Mouse (Mus musculus): Measurements from ENCODE around the gene Ndufb11. TPM values are rescaled to one million over a fixed set of nuclear protein-coding genes. Genes with fewer than 3 reads are reported as not detected.

Ndufb11 gene
- total RNA-seq, 1 experiment: 161 TPM

GRCm38 (mm10) chrX:20573927-20574326 is 43.5 kb downstream of the Ndufb11 start:
- H3K27ac ChIP-seq (ENCODE audit: insufficient read depth, low read depth, low read length, poor library complexity, severe bottlenecking): no peak overlapping the region
- DNase-seq (ENCODE audit: low read depth, low spot score): no peak
- no peak overlapping the region for H3K9ac ChIP-seq (ENCODE audit: insufficient read depth, low read depth, low read length, poor library complexity, severe bottlenecking)
- no peak overlapping the region for H3K4me3 ChIP-seq (ENCODE audit: insufficient read depth in 1 of 2, low read depth in 1 of 2, low read length in 2 of 2, poor library complexity in 1 of 2, severe bottlenecking in 1 of 2)
- H3K36me3 ChIP-seq (ENCODE audit: control insufficient read depth, insufficient read depth, low read length, poor library complexity, severe bottlenecking): no peaks in the 10 kb centered on the region
- no peaks in the 10 kb centered on the region for H3K9me3 ChIP-seq (ENCODE audit: control insufficient read depth, insufficient read depth, low read depth, low read length)
- in situ Hi-C loops (cut with MboI; ENCODE audit: low sequenced_read_pairs in 2 of 2, unreplicated experiment in 2 of 2): no loop called here
- no peaks in the 10 kb centered on the region for H3K4me1 ChIP-seq (ENCODE audit: control insufficient read depth in 2 of 2, insufficient read depth in 2 of 2, low read length in 2 of 2, poor library complexity in 1 of 2)
- TF ChIP-seq CHD2 (IDR thresholded peaks at IDR 0.05; ENCODE audit: low read depth, low read length): no peak
- TF ChIP-seq MAFK (IDR thresholded peaks at IDR 0.05; ENCODE audit: insufficient read depth, low read depth, low read length): no peak
- TF ChIP-seq ZNF384 (IDR thresholded peaks at IDR 0.05; ENCODE audit: low read depth, low read length): no peak
- no peak for TF ChIP-seq ZC3H11A (IDR thresholded peaks at IDR 0.05; ENCODE audit: borderline replicate concordance, low read depth, low read length)

GRCm38 (mm10) chrX:20572683-20573082 is 44.7 kb downstream of the Ndufb11 start:
- H3K4me3 ChIP-seq (ENCODE audit: insufficient read depth in 1 of 2, low read depth in 1 of 2, low read length in 2 of 2, poor library complexity in 1 of 2, severe bottlenecking in 1 of 2): no peak overlapping the region
- TF ChIP-seq ZC3H11A (IDR thresholded peaks at IDR 0.05; ENCODE audit: borderline replicate concordance, low read depth, low read length) (no peak), ZNF384 (IDR thresholded peaks at IDR 0.05; ENCODE audit: low read depth, low read length) (no peak), HCFC1 (IDR thresholded peaks at IDR 0.05; ENCODE audit: borderline replicate concordance, insufficient read depth, low read length) (no peak), MAFK (IDR thresholded peaks at IDR 0.05; ENCODE audit: insufficient read depth, low read depth, low read length) (no peak), CHD2 (IDR thresholded peaks at IDR 0.05; ENCODE audit: low read depth, low read length) (no peak)
- in situ Hi-C loops (cut with MboI; ENCODE audit: low sequenced_read_pairs in 2 of 2, unreplicated experiment in 2 of 2): no loop called here
- DNase-seq (ENCODE audit: low read depth, low spot score): no peak
- no peaks in the 10 kb centered on the region for H3K9me3 ChIP-seq (ENCODE audit: control insufficient read depth, insufficient read depth, low read depth, low read length)
- no peaks in the 10 kb centered on the region for H3K4me1 ChIP-seq (ENCODE audit: control insufficient read depth in 2 of 2, insufficient read depth in 2 of 2, low read length in 2 of 2, poor library complexity in 1 of 2)
- no peaks in the 10 kb centered on the region for H3K36me3 ChIP-seq (ENCODE audit: control insufficient read depth, insufficient read depth, low read length, poor library complexity, severe bottlenecking)
- no peak overlapping the region for H3K9ac ChIP-seq (ENCODE audit: insufficient read depth, low read depth, low read length, poor library complexity, severe bottlenecking)
- H3K27ac ChIP-seq (ENCODE audit: insufficient read depth, low read depth, low read length, poor library complexity, severe bottlenecking): no peak overlapping the region

- H3K4me1 ChIP-seq (ENCODE audit: control insufficient read depth in 2 of 2, insufficient read depth in 2 of 2, low read length in 2 of 2, poor library complexity in 1 of 2): no peaks in the 10 kb centered on the region
- H3K9ac ChIP-seq (ENCODE audit: insufficient read depth, low read depth, low read length, poor library complexity, severe bottlenecking): no peak overlapping the region
- no peak overlapping the region for H3K27ac ChIP-seq (ENCODE audit: insufficient read depth, low read depth, low read length, poor library complexity, severe bottlenecking)
- in situ Hi-C loops (cut with MboI; ENCODE audit: low sequenced_read_pairs in 2 of 2, unreplicated experiment in 2 of 2): no loop called here
- DNase-seq (ENCODE audit: low read depth, low spot score): no peak
- no peak overlapping the region for H3K4me3 ChIP-seq (ENCODE audit: insufficient read depth in 1 of 2, low read depth in 1 of 2, low read length in 2 of 2, poor library complexity in 1 of 2, severe bottlenecking in 1 of 2)
- H3K36me3 ChIP-seq (ENCODE audit: control insufficient read depth, insufficient read depth, low read length, poor library complexity, severe bottlenecking): no peaks in the 10 kb centered on the region
- no peaks in the 10 kb centered on the region for H3K9me3 ChIP-seq (ENCODE audit: control insufficient read depth, insufficient read depth, low read depth, low read length)
- no peak for TF ChIP-seq CHD2 (IDR thresholded peaks at IDR 0.05; ENCODE audit: low read depth, low read length)
- TF ChIP-seq ZC3H11A (IDR thresholded peaks at IDR 0.05; ENCODE audit: borderline replicate concordance, low read depth, low read length): no peak
- no peak for TF ChIP-seq HCFC1 (IDR thresholded peaks at IDR 0.05; ENCODE audit: borderline replicate concordance, insufficient read depth, low read length)
- TF ChIP-seq MAFK (IDR thresholded peaks at IDR 0.05; ENCODE audit: insufficient read depth, low read depth, low read length): no peak
- TF ChIP-seq ZNF384 (IDR thresholded peaks at IDR 0.05; ENCODE audit: low read depth, low read length): no peak
Observed at GRCm38 (mm10) chrX:20571024-20571423, 46.4 kb downstream of the Ndufb11 start.

Other genes with a start within 250 kb of the Ndufb11 start
- gene Jade3, start 191.9 kb downstream of the Ndufb11 start, total RNA-seq (2012; rRNA removed): 14.4 and 23.1 TPM in 2 replicates
- gene Rgn, start 67.8 kb downstream of the Ndufb11 start, total RNA-seq (2012; rRNA removed): not detected in 2 replicates
- gene Rbm10, start 116 bp downstream of the Ndufb11 start, total RNA-seq (2012; rRNA removed): 49.4 and 57.9 TPM in 2 replicates
- gene Uba1, start 40.7 kb upstream of the Ndufb11 start, total RNA-seq (2012; rRNA removed): 149 and 178 TPM in 2 replicates
- 47.5 and 53.4 TPM in 2 replicates for gene Cdk16, start 70.3 kb upstream of the Ndufb11 start, total RNA-seq (2012; rRNA removed)
- gene Usp11, start 86.3 kb upstream of the Ndufb11 start, total RNA-seq (2012; rRNA removed): 16.8 and 43.4 TPM in 2 replicates
- gene Araf, start 180.2 kb upstream of the Ndufb11 start, total RNA-seq (2012; rRNA removed): 81.8 and 93.1 TPM in 2 replicates